Mouse (Mus musculus): ENCODE measurements around the gene Lyzl4.

DNA sequence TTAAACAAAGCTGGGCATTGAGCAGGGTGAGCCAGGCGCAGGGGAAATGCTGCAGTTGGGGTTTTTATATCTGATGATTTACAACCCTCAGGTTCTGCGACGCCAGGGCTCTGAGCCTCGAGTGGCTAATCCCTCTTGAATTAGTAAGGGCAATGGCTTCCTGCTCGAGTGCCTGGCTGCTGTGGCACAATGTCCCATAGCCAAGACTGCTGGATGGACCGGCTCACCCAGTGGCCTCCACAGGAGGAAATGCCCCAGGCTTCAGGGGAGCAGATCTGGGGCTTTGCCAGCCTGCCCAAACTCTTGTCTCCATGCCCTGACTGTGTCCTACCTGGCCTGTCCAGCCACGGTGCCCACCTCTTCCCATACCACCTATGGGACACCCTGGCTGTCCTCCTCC, 22.5 kb downstream of the Lyzl4 start:
- TF ChIP-seq CTCF (IDR thresholded peaks at IDR 0.05; ENCODE audit: control insufficient read depth, insufficient read depth, low read length) (no peak), POLR2A (IDR thresholded peaks at IDR 0.05; ENCODE audit: borderline replicate concordance, control insufficient read depth, low read depth, low read length) (no peak)

Measured in bone marrow, adult 2 months (tissue).